Mouse (Mus musculus): ENCODE measurements around the gene Dock2. TPM values are rescaled to one million over a fixed set of nuclear protein-coding genes. Genes with fewer than 3 reads are reported as not detected.

The Dock2 gene
- polyA plus RNA-seq, 1 experiment from 2014 or later, result 1.4 TPM

DNA sequence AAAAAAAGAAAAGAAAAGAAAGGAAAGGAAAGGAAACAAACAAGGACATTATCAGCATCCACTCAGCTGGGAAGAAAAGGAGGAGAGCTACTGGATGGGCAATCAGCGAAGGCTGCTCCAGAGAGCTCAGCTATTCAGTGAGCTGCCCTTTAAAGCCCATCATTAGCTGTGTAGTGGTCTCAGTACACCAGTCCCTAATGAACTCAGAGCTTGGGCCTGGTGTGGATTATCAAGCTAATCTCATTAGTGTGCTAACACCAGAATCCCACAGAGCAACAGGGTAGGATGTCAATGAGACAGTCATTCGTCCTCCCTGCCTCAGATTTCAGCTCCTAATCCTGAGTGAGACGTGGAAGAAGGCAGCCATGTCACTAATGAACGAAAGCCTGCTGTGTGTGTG lies 493.4 kb downstream of the Dock2 start:
- no peaks in the 10 kb centered on the region for H3K27me3 ChIP-seq (replicated peaks; ENCODE audit: control insufficient read depth, insufficient read depth, low read length)
- no peak overlapping the region for H3K4me3 ChIP-seq (ENCODE audit: low read length)
- H3K4me1 ChIP-seq (ENCODE audit: control insufficient read depth, insufficient read depth, low read length), result no peaks in the 10 kb centered on the region
- H3K27ac ChIP-seq (ENCODE audit: low read length), result no peak overlapping the region
- no peaks in the 10 kb centered on the region for H3K36me3 ChIP-seq (ENCODE audit: control insufficient read depth, insufficient read depth, low read length)
- 45% methylated on average over 4 of the region's 4 CpGs for WGBS
- H3K4me2 ChIP-seq (ENCODE audit: low read depth, low read length), result no peak overlapping the region
- H3K9ac ChIP-seq (ENCODE audit: low read depth, low read length), result no peak overlapping the region
- no peaks in the 10 kb centered on the region for H3K9me3 ChIP-seq (ENCODE audit: control insufficient read depth, low read length)
- ATAC-seq, result no peak

DNA sequence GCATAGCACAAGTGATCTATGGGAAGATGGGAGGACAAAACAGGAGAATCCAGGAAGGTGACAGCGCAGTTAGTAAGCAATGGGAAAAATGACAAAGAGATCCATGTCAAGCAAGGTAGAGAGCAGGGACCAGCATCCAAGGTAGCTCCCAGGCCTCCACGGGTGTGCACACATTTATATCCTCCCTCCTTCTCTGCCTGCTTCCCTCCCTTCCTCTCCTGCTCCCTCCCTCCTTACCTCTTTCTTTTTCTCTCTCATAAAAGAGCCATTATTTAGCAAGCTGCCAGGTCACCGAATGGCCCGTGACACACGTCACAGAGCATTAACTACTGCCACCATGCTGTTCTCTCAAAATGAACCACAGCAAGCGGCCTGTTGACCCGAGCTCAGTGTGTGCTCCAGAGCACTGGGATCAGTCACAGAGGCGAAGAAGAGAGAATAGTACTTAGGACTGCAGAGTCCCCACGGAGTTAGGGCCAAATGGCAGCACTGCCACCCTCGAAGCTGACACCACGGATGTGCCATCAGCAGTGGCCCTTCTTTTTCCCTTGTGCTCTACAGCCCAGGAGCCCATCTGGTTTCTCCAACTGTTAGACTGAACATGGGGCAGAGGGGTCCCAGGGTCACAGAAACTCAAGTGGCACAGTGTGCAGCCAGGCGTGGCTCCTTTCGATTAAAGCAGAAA lies 499.4 kb downstream of the Dock2 start:
- Histone ChIP-seq H3K36me3 (ENCODE audit: control insufficient read depth, insufficient read depth, low read length) (no peaks in the 10 kb centered on the region), H3K4me1 (ENCODE audit: control insufficient read depth, insufficient read depth, low read length) (no peaks in the 10 kb centered on the region), H3K9ac (ENCODE audit: low read depth, low read length) (no peak overlapping the region), H3K4me3 (ENCODE audit: low read length) (no peak overlapping the region), H3K27me3 (replicated peaks; ENCODE audit: control insufficient read depth, insufficient read depth, low read length) (no peaks in the 10 kb centered on the region), H3K4me2 (ENCODE audit: low read depth, low read length) (no peak overlapping the region), H3K27ac (ENCODE audit: low read length) (no peak overlapping the region), H3K9me3 (ENCODE audit: control insufficient read depth, low read length) (no peaks in the 10 kb centered on the region)
- 60% methylated on average over 13 of the region's 13 CpGs for WGBS
- no peak for ATAC-seq

DNA sequence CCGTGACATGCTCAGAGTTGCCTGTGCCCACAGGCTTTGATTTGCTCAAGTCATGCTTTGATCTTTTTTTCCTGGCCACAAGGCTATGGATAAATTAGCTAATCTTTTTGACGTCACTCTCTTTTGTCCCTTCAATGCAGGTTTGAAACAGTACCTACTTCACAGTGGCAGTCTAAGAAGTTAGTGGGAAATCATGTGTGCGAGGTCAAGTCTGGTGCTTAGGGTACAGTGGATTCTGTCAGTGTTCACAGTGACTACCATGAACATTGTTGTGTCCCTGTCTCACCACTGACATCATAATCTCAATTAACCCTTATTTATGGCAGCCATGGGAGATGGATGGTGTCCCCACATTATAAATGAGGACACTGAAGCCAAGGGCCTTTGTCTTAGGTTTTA lies 506.6 kb downstream of the Dock2 start:
- H3K4me2 ChIP-seq (ENCODE audit: low read depth, low read length), result no peak overlapping the region
- no peaks in the 10 kb centered on the region for H3K36me3 ChIP-seq (ENCODE audit: control insufficient read depth, insufficient read depth, low read length)
- no peak for ATAC-seq
- WGBS, result 66% methylated on average over 3 of the region's 3 CpGs
- H3K9ac ChIP-seq (ENCODE audit: low read depth, low read length), result no peak overlapping the region
- no peaks in the 10 kb centered on the region for H3K4me1 ChIP-seq (ENCODE audit: control insufficient read depth, insufficient read depth, low read length)
- no peak overlapping the region for H3K4me3 ChIP-seq (ENCODE audit: low read length)
- H3K9me3 ChIP-seq (ENCODE audit: control insufficient read depth, low read length), result no peaks in the 10 kb centered on the region
- H3K27me3 ChIP-seq (replicated peaks; ENCODE audit: control insufficient read depth, insufficient read depth, low read length), result no peaks in the 10 kb centered on the region
- no peak overlapping the region for H3K27ac ChIP-seq (ENCODE audit: low read length)

DNA sequence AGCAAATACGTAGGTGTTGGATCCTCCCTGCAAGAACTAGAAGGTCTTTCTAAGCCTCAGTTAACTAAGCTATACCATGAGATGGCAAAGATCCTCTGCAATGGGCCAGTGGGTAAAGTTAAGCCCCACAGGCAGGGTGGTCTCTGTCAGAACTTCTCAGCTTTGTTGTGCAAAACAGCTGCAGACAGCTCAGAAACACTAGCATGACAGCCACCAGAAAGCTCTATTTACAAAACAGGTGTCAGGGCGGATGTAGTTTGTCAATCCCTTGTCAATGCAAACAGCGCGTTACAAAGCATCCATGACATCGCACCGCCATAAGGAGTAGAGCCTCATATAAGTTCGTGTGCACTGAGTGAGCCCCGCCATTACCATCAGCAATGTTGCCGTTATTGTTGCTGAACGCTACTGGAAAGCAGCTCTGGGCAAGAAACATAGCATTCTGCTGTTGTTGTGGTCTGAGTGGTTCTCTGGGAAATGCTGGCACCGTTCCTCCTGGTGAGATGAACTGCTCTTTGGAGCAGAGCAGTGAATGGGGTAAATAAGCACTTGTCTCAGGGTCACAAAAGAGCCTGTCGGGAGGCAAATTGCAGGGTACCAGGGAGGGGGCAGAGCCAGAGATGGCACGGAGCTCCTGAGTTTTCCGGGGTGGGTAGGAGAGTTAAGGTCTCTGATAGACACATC lies 507.2 kb downstream of the Dock2 start:
- no peak overlapping the region for H3K4me3 ChIP-seq (ENCODE audit: low read length)
- H3K9ac ChIP-seq (ENCODE audit: low read depth, low read length), result no peak overlapping the region
- H3K4me2 ChIP-seq (ENCODE audit: low read depth, low read length), result no peak overlapping the region
- H3K4me1 ChIP-seq (ENCODE audit: control insufficient read depth, insufficient read depth, low read length), result no peaks in the 10 kb centered on the region
- H3K36me3 ChIP-seq (ENCODE audit: control insufficient read depth, insufficient read depth, low read length), result no peaks in the 10 kb centered on the region
- no peak for ATAC-seq
- no peak overlapping the region for H3K27ac ChIP-seq (ENCODE audit: low read length)
- no peaks in the 10 kb centered on the region for H3K27me3 ChIP-seq (replicated peaks; ENCODE audit: control insufficient read depth, insufficient read depth, low read length)
- H3K9me3 ChIP-seq (ENCODE audit: control insufficient read depth, low read length), result no peaks in the 10 kb centered on the region
- 58% methylated on average over 14 of the region's 14 CpGs for WGBS

DNA sequence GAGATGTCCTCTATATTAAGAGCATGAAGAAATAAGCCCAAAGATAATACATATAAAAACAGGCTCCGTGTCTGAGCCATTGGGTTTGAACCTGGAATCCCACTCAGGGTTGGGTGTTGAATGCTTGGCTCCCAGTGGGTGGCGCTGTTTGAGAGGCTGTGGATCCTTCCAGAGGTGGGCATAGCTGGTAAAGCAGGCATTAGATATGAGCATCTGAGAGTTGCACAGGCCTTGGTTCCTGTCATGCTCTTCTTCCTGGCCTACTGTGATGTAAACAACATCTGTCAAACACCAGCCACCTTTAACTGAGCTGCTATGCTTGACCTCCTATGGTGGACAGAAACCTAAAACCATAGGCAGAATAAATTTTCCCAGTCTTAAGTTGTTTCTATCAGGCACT lies 507.8 kb downstream of the Dock2 start:
- Histone ChIP-seq H3K27me3 (replicated peaks; ENCODE audit: control insufficient read depth, insufficient read depth, low read length) (no peaks in the 10 kb centered on the region), H3K4me3 (ENCODE audit: low read length) (no peak overlapping the region), H3K27ac (ENCODE audit: low read length) (no peak overlapping the region), H3K4me2 (ENCODE audit: low read depth, low read length) (no peak overlapping the region), H3K9me3 (ENCODE audit: control insufficient read depth, low read length) (no peaks in the 10 kb centered on the region), H3K4me1 (ENCODE audit: control insufficient read depth, insufficient read depth, low read length) (no peaks in the 10 kb centered on the region), H3K36me3 (ENCODE audit: control insufficient read depth, insufficient read depth, low read length) (no peaks in the 10 kb centered on the region), H3K9ac (ENCODE audit: low read depth, low read length) (no peak overlapping the region)
- no peak for ATAC-seq
- 40% methylated on average over 2 of the region's 2 CpGs for WGBS

DNA sequence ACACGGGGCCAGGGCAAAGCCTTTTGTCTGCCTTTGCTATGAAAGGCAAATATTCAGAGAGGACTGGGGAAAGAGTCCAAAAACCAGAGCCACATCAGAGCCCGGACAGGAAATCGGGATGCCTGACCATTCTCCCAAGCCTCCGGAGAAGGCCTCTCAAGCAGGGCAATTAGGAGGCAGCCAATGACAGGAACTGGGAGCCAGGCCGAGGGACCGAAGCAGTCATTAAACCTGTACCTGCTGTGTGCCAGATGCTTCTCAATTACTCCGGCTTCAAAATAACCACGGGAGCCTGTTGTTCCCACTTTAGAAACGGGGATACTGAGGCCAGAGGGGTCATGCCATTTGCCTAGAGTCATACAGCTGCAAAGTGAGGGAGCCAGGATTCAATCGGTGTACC lies 511.7 kb downstream of the Dock2 start:
- Histone ChIP-seq H3K9me3 (ENCODE audit: control insufficient read depth, low read length) (no peaks in the 10 kb centered on the region), H3K4me1 (ENCODE audit: control insufficient read depth, insufficient read depth, low read length) (no peaks in the 10 kb centered on the region), H3K9ac (ENCODE audit: low read depth, low read length) (no peak overlapping the region), H3K27ac (ENCODE audit: low read length) (no peak overlapping the region), H3K36me3 (ENCODE audit: control insufficient read depth, insufficient read depth, low read length) (no peaks in the 10 kb centered on the region), H3K4me3 (ENCODE audit: low read length) (no peak overlapping the region), H3K4me2 (ENCODE audit: low read depth, low read length) (no peak overlapping the region), H3K27me3 (replicated peaks; ENCODE audit: control insufficient read depth, insufficient read depth, low read length) (no peaks in the 10 kb centered on the region)
- ATAC-seq, result no peak
- 66% methylated on average over 10 of the region's 10 CpGs for WGBS

DNA sequence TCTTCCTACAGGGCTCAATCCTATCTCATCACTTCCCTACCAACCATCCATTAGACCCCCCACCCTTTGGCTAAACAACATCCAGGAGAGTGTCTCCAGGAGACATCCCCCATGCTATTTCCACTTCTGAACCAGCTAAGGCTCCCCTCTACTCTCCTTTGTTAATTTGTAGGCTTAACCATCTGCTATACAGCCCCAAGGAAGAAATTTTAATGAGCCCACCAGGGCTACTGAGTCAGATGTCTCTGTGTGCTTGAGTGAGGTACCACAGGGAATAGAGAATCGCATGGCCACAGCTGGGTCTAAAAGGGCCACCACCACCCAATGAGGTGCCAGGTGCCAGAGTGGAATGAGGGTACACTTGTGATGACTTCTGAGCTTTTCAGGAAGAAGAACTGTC lies 519.6 kb downstream of the Dock2 start:
- no peak overlapping the region for H3K27ac ChIP-seq (ENCODE audit: low read length)
- H3K27me3 ChIP-seq (replicated peaks; ENCODE audit: control insufficient read depth, insufficient read depth, low read length), result no peaks in the 10 kb centered on the region
- H3K4me1 ChIP-seq (ENCODE audit: control insufficient read depth, insufficient read depth, low read length), result no peaks in the 10 kb centered on the region
- 89% methylated on average over 1 of the region's 1 CpGs for WGBS
- ATAC-seq, result no peak
- H3K4me3 ChIP-seq (ENCODE audit: low read length), result no peak overlapping the region
- no peaks in the 10 kb centered on the region for H3K36me3 ChIP-seq (ENCODE audit: control insufficient read depth, insufficient read depth, low read length)
- H3K9me3 ChIP-seq (ENCODE audit: control insufficient read depth, low read length), result no peaks in the 10 kb centered on the region
- H3K9ac ChIP-seq (ENCODE audit: low read depth, low read length), result no peak overlapping the region
- no peak overlapping the region for H3K4me2 ChIP-seq (ENCODE audit: low read depth, low read length)

DNA sequence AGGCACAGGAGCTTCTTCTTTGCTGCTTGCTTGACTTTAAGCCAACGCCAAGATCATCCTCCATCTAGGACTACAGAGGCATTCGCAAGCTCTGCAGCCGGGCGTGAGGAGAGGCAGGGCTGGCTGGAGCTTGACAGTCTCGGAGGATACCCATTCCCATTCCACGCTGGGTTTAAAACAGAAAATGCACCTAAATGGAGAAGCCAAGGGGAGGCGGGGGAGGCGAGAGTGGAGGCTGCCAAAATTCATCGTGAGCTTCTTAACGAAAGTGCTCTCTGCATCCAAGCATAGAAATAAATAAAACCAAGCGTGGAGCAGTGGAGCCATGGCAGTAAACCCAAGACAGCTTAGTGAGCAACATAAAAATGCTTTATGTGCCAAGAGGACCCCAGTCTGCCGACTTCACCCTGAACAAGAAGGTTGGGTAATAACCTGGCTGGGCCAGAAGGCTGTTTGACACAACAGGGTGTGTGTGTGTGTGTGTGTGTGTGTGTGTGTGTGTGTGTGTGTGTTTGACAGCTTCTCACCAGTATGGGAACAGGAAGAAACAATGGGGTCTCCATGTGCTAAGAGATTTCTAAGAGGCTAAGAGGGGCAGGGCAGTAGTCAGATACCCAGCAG lies 524.7 kb downstream of the Dock2 start:
- no peak overlapping the region for H3K4me2 ChIP-seq (ENCODE audit: low read depth, low read length)

DNA sequence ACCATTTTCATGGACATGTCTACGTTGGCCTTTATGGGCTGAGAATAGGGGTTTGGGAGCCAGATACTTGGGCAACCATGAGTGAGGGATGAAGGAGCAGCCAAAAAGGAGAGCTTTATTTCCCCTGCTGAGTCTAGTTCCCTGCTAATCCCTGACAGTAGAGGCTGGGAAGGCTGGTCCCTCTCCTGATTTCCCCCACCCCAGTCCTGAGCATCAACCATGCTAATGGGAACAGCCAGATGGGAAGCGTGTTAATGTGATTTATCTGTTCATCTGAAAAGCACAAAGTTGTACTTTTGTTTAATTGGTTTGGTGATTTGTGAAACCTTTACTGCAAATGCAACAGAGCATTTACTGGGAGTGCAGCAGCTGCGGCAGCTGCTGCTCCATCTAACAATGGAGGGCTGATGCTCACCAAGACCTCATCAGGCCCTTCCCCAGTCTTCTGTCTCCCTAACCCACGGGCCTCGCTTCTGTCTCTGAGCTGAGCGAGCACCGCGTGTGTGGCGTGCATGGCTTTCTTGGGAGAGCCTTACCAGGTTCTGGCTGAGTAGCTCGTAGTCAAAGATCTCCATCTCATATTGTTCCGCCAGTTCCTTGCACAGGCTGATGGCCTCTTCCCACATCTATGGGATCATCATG lies 526.0 kb downstream of the Dock2 start:
- Histone ChIP-seq H3K27me3 (replicated peaks; ENCODE audit: control insufficient read depth, insufficient read depth, low read length) (no peaks in the 10 kb centered on the region), H3K9me3 (ENCODE audit: control insufficient read depth, low read length) (no peaks in the 10 kb centered on the region), H3K4me2 (ENCODE audit: low read depth, low read length) (no peak overlapping the region), H3K4me1 (ENCODE audit: control insufficient read depth, insufficient read depth, low read length) (no peaks in the 10 kb centered on the region), H3K4me3 (ENCODE audit: low read length) (no peak overlapping the region), H3K36me3 (ENCODE audit: control insufficient read depth, insufficient read depth, low read length) (no peaks in the 10 kb centered on the region), H3K9ac (ENCODE audit: low read depth, low read length) (no peak overlapping the region), H3K27ac (ENCODE audit: low read length) (no peak overlapping the region)
- 86% methylated on average over 11 of the region's 11 CpGs for WGBS
- no peak for ATAC-seq

More for the DNA sequence above, 524.7 kb downstream of the Dock2 start:
- H3K9me3 ChIP-seq (ENCODE audit: control insufficient read depth, low read length), result no peaks in the 10 kb centered on the region
- no peak overlapping the region for H3K4me3 ChIP-seq (ENCODE audit: low read length)
- no peak overlapping the region for H3K27ac ChIP-seq (ENCODE audit: low read length)
- ATAC-seq, result no peak
- H3K27me3 ChIP-seq (replicated peaks; ENCODE audit: control insufficient read depth, insufficient read depth, low read length), result no peaks in the 10 kb centered on the region
- no peaks in the 10 kb centered on the region for H3K36me3 ChIP-seq (ENCODE audit: control insufficient read depth, insufficient read depth, low read length)
- no peak overlapping the region for H3K9ac ChIP-seq (ENCODE audit: low read depth, low read length)
- WGBS, result 81% methylated on average over 12 of the region's 12 CpGs
- no peaks in the 10 kb centered on the region for H3K4me1 ChIP-seq (ENCODE audit: control insufficient read depth, insufficient read depth, low read length)
